Mouse (Mus musculus): ENCODE results near the gene Wfdc1. TPM values are rescaled to one million over a fixed set of nuclear protein-coding genes. Genes with fewer than 3 reads are reported as not detected.
A peak's percentile ranks its signal among the peaks of the same experiment; 100 is the strongest.

The Wfdc1 gene
- polyA plus RNA-seq, 1 experiment from 2014 or later: 2.1 TPM

- Histone ChIP-seq H3K27me3 (ENCODE audit: control insufficient read depth, insufficient read depth, low read length) (no peaks in the 10 kb centered on the region), H3K4me2 (no peak overlapping the region), H3K9ac (ENCODE audit: low read depth, low read length) (no peak overlapping the region), H3K4me1 (ENCODE audit: control insufficient read depth, insufficient read depth, low read length) (peaks cover 5% of the 10 kb centered on the region), H3K9me3 (replicated peaks; ENCODE audit: control insufficient read depth, low read length) (no peaks in the 10 kb centered on the region), H3K36me3 (ENCODE audit: control insufficient read depth, insufficient read depth, low read length) (no peaks in the 10 kb centered on the region), H3K27ac (ENCODE audit: low read depth, low read length) (no peak overlapping the region), H3K4me3 (ENCODE audit: low read depth, low read length) (no peak overlapping the region)
- ATAC-seq (replicated peaks; ENCODE audit: insufficient number of reproducible peaks, low FRiP score, low TSS enrichment): no peak
Measured at GRCm38 (mm10) chr8:119716730-119717299, 50.6 kb downstream of the Wfdc1 start.

- H3K4me3 ChIP-seq (ENCODE audit: low read depth, low read length): no peak overlapping the region
- WGBS (ENCODE audit: insufficient replicate concordance): 57% methylated on average over 9 of the region's 9 CpGs
- H3K9me3 ChIP-seq (replicated peaks; ENCODE audit: control insufficient read depth, low read length): no peaks in the 10 kb centered on the region
- peaks cover 5% of the 10 kb centered on the region; the same call in 1 of the 2 replicates for H3K4me1 ChIP-seq (ENCODE audit: control insufficient read depth, insufficient read depth, low read length)
- H3K9ac ChIP-seq (ENCODE audit: low read depth, low read length): no peak overlapping the region
- ATAC-seq (replicated peaks; ENCODE audit: insufficient number of reproducible peaks, low FRiP score, low TSS enrichment): no peak
- no peaks in the 10 kb centered on the region for H3K27me3 ChIP-seq (ENCODE audit: control insufficient read depth, insufficient read depth, low read length)
- no peak overlapping the region for H3K27ac ChIP-seq (ENCODE audit: low read depth, low read length)
- H3K36me3 ChIP-seq (ENCODE audit: control insufficient read depth, insufficient read depth, low read length): no peaks in the 10 kb centered on the region
- no peak overlapping the region for H3K4me2 ChIP-seq
Measured at GRCm38 (mm10) chr8:119717765-119718164, 51.6 kb downstream of the Wfdc1 start.

GRCm38 (mm10) chr8:119719011-119719501 is 52.9 kb downstream of the Wfdc1 start:
- no peak overlapping the region for H3K4me3 ChIP-seq (ENCODE audit: low read depth, low read length)
- H3K9ac ChIP-seq (ENCODE audit: low read depth, low read length): no peak overlapping the region
- no peaks in the 10 kb centered on the region for H3K9me3 ChIP-seq (replicated peaks; ENCODE audit: control insufficient read depth, low read length)
- H3K27me3 ChIP-seq (ENCODE audit: control insufficient read depth, insufficient read depth, low read length): no peaks in the 10 kb centered on the region
- ATAC-seq (replicated peaks; ENCODE audit: insufficient number of reproducible peaks, low FRiP score, low TSS enrichment): no peak
- H3K4me1 ChIP-seq (ENCODE audit: control insufficient read depth, insufficient read depth, low read length): peaks cover 13% of the 10 kb centered on the region
- 60% methylated on average over 12 of the region's 12 CpGs for WGBS (ENCODE audit: insufficient replicate concordance)
- no peaks in the 10 kb centered on the region for H3K36me3 ChIP-seq (ENCODE audit: control insufficient read depth, insufficient read depth, low read length)
- no peak overlapping the region for H3K4me2 ChIP-seq
- no peak overlapping the region for H3K27ac ChIP-seq (ENCODE audit: low read depth, low read length)

GRCm38 (mm10) chr8:119722348-119722747 is 56.2 kb downstream of the Wfdc1 start:
- no peaks in the 10 kb centered on the region for H3K9me3 ChIP-seq (replicated peaks; ENCODE audit: control insufficient read depth, low read length)
- H3K27ac ChIP-seq (ENCODE audit: low read depth, low read length): no peak overlapping the region
- no peak overlapping the region for H3K9ac ChIP-seq (ENCODE audit: low read depth, low read length)
- H3K4me1 ChIP-seq (ENCODE audit: control insufficient read depth, insufficient read depth, low read length): peaks cover 17% of the 10 kb centered on the region
- peaks cover 3% of the 10 kb centered on the region; the same call in 1 of the 2 replicates for H3K27me3 ChIP-seq (ENCODE audit: control insufficient read depth, insufficient read depth, low read length)
- 47% methylated on average over 6 of the region's 6 CpGs for WGBS (ENCODE audit: insufficient replicate concordance)
- no peak overlapping the region for H3K4me3 ChIP-seq (ENCODE audit: low read depth, low read length)
- H3K4me2 ChIP-seq: no peak overlapping the region
- no peaks in the 10 kb centered on the region for H3K36me3 ChIP-seq (ENCODE audit: control insufficient read depth, insufficient read depth, low read length)
- ATAC-seq (replicated peaks; ENCODE audit: insufficient number of reproducible peaks, low FRiP score, low TSS enrichment): no peak

GRCm38 (mm10) chr8:119723676-119724075 is 57.5 kb downstream of the Wfdc1 start:
- peak overlapping the region; percentile 38 for H3K4me2 ChIP-seq
- H3K27ac ChIP-seq (ENCODE audit: low read depth, low read length): peak overlapping the region; percentile 80
- H3K4me1 ChIP-seq (ENCODE audit: control insufficient read depth, insufficient read depth, low read length): peaks cover 17% of the 10 kb centered on the region
- H3K4me3 ChIP-seq (ENCODE audit: low read depth, low read length): no peak overlapping the region
- WGBS (ENCODE audit: insufficient replicate concordance): 14% methylated on average over 4 of the region's 4 CpGs
- peaks cover 3% of the 10 kb centered on the region; the same call in 1 of the 2 replicates for H3K27me3 ChIP-seq (ENCODE audit: control insufficient read depth, insufficient read depth, low read length)
- H3K9ac ChIP-seq (ENCODE audit: low read depth, low read length): 0 out of 2 replicates have a peak overlapping the region, but pooled peaks have one; percentile 2
- ATAC-seq (replicated peaks; ENCODE audit: insufficient number of reproducible peaks, low FRiP score, low TSS enrichment): 0 out of 2 replicates have a peak, but pooled peaks have one; percentile 12
- H3K36me3 ChIP-seq (ENCODE audit: control insufficient read depth, insufficient read depth, low read length): no peaks in the 10 kb centered on the region
- no peaks in the 10 kb centered on the region for H3K9me3 ChIP-seq (replicated peaks; ENCODE audit: control insufficient read depth, low read length)

- no peaks in the 10 kb centered on the region for H3K36me3 ChIP-seq (ENCODE audit: control insufficient read depth, insufficient read depth, low read length)
- H3K4me3 ChIP-seq (ENCODE audit: low read depth, low read length): no peak overlapping the region
- 62% methylated on average over 6 of the region's 6 CpGs for WGBS (ENCODE audit: insufficient replicate concordance)
- peak overlapping the region; percentile 80 for H3K27ac ChIP-seq (ENCODE audit: low read depth, low read length)
- peaks cover 3% of the 10 kb centered on the region; the same call in 1 of the 2 replicates for H3K27me3 ChIP-seq (ENCODE audit: control insufficient read depth, insufficient read depth, low read length)
- no peaks in the 10 kb centered on the region for H3K9me3 ChIP-seq (replicated peaks; ENCODE audit: control insufficient read depth, low read length)
- H3K4me1 ChIP-seq (ENCODE audit: control insufficient read depth, insufficient read depth, low read length): peaks cover 17% of the 10 kb centered on the region
- no peak overlapping the region for H3K4me2 ChIP-seq
- H3K9ac ChIP-seq (ENCODE audit: low read depth, low read length): no peak overlapping the region
- no peak for ATAC-seq (replicated peaks; ENCODE audit: insufficient number of reproducible peaks, low FRiP score, low TSS enrichment)
Measured at GRCm38 (mm10) chr8:119724596-119724995, 58.4 kb downstream of the Wfdc1 start.

- H3K9ac ChIP-seq (ENCODE audit: low read depth, low read length): no peak overlapping the region
- ATAC-seq (replicated peaks; ENCODE audit: insufficient number of reproducible peaks, low FRiP score, low TSS enrichment): no peak
- H3K4me1 ChIP-seq (ENCODE audit: control insufficient read depth, insufficient read depth, low read length): peaks cover 17% of the 10 kb centered on the region
- WGBS (ENCODE audit: insufficient replicate concordance): 62% methylated on average over 8 of the region's 8 CpGs
- no peak overlapping the region for H3K27ac ChIP-seq (ENCODE audit: low read depth, low read length)
- no peak overlapping the region for H3K4me2 ChIP-seq
- H3K4me3 ChIP-seq (ENCODE audit: low read depth, low read length): no peak overlapping the region
- no peaks in the 10 kb centered on the region for H3K36me3 ChIP-seq (ENCODE audit: control insufficient read depth, insufficient read depth, low read length)
- H3K27me3 ChIP-seq (ENCODE audit: control insufficient read depth, insufficient read depth, low read length): peaks cover 3% of the 10 kb centered on the region; the same call in 1 of the 2 replicates
- H3K9me3 ChIP-seq (replicated peaks; ENCODE audit: control insufficient read depth, low read length): no peaks in the 10 kb centered on the region
Measured at GRCm38 (mm10) chr8:119727093-119727492, 60.9 kb downstream of the Wfdc1 start.

GRCm38 (mm10) chr8:119728351-119728895 is 62.3 kb downstream of the Wfdc1 start:
- 77% methylated on average over 8 of the region's 8 CpGs for WGBS (ENCODE audit: insufficient replicate concordance)
- Histone ChIP-seq H3K9ac (ENCODE audit: low read depth, low read length) (no peak overlapping the region), H3K27ac (ENCODE audit: low read depth, low read length) (no peak overlapping the region), H3K27me3 (ENCODE audit: control insufficient read depth, insufficient read depth, low read length) (peaks cover 3% of the 10 kb centered on the region; the same call in 1 of the 2 replicates), H3K36me3 (ENCODE audit: control insufficient read depth, insufficient read depth, low read length) (no peaks in the 10 kb centered on the region), H3K4me1 (ENCODE audit: control insufficient read depth, insufficient read depth, low read length) (peaks cover 14% of the 10 kb centered on the region), H3K9me3 (replicated peaks; ENCODE audit: control insufficient read depth, low read length) (no peaks in the 10 kb centered on the region), H3K4me3 (ENCODE audit: low read depth, low read length) (no peak overlapping the region), H3K4me2 (no peak overlapping the region)
- no peak for ATAC-seq (replicated peaks; ENCODE audit: insufficient number of reproducible peaks, low FRiP score, low TSS enrichment)

GRCm38 (mm10) chr8:119732072-119732471 is 65.9 kb downstream of the Wfdc1 start:
- no peak for ATAC-seq (replicated peaks; ENCODE audit: insufficient number of reproducible peaks, low FRiP score, low TSS enrichment)
- Histone ChIP-seq H3K36me3 (ENCODE audit: control insufficient read depth, insufficient read depth, low read length) (no peaks in the 10 kb centered on the region), H3K4me1 (ENCODE audit: control insufficient read depth, insufficient read depth, low read length) (0 out of 2 replicates have a peak, but pooled peaks cover 5% of the 10 kb centered on the region), H3K4me2 (no peak overlapping the region), H3K9ac (ENCODE audit: low read depth, low read length) (no peak overlapping the region), H3K4me3 (ENCODE audit: low read depth, low read length) (no peak overlapping the region), H3K27me3 (ENCODE audit: control insufficient read depth, insufficient read depth, low read length) (no peaks in the 10 kb centered on the region), H3K9me3 (replicated peaks; ENCODE audit: control insufficient read depth, low read length) (no peaks in the 10 kb centered on the region), H3K27ac (ENCODE audit: low read depth, low read length) (no peak overlapping the region)
- 83% methylated on average over 13 of the region's 13 CpGs for WGBS (ENCODE audit: insufficient replicate concordance)
